Mouse (Mus musculus) left cerebral cortex, postnatal 25 days (tissue): Measurements from ENCODE around the gene Fam168a. TPM values are rescaled to one million over a fixed set of nuclear protein-coding genes. Genes with fewer than 3 reads are reported as not detected.
A peak's percentile ranks its signal among the peaks of the same experiment; 100 is the strongest.
"Not testable (repeated sequence)": the region's sequence is repeated elsewhere in the genome, so short reads cannot be mapped to it uniquely, and the experiment has no call there.

ENCODE experiments used
- DNase-seq, 2 experiments: peaks; one replicate each; pipeline ENCODE4 v3.0.0; 2022; ENCODE audit warnings: low spot score in 2 of 2, mixed read lengths in 1 of 2
- intact Hi-C: fragments of 180-260 bp; cut with DNase I; formaldehyde crosslinking; loops from one replicate; pipeline ENCODE4 v1.15.1; 2025
- total RNA-seq, 2 experiments: library from RNA; stranded (reverse); gene quantifications; 2 replicates each; pipeline ENCODE4 v1.2.3; 2021

Gene Fam168a
- total RNA-seq, 2 experiments from 2014 or later, result 229 to 230 TPM

GRCm38 (mm10) chr7:100828549-100828948 is 122.1 kb downstream of the Fam168a start:
- intact Hi-C loops, result no loop called here
- peak in 1 of 2 experiments; percentile 59 for DNase-seq

- intact Hi-C loops, result no loop called here
- DNase-seq, result no peak
Measured at GRCm38 (mm10) chr7:100833859-100834258, 127.4 kb downstream of the Fam168a start.

- intact Hi-C loops, result no loop called here
- DNase-seq, result no peak
Measured at GRCm38 (mm10) chr7:100835168-100835567, 128.7 kb downstream of the Fam168a start.

GRCm38 (mm10) chr7:100835711-100836110 is 129.3 kb downstream of the Fam168a start:
- intact Hi-C loops, result no loop called here
- DNase-seq, result no peak

GRCm38 (mm10) chr7:100836657-100837056 is 130.2 kb downstream of the Fam168a start:
- intact Hi-C loops, result no loop called here

GRCm38 (mm10) chr7:100837701-100838100 is 131.3 kb downstream of the Fam168a start:
- DNase-seq, result no peak
- intact Hi-C loops, result no loop called here

More at GRCm38 (mm10) chr7:100836657-100837056, 130.2 kb downstream of the Fam168a start:
- DNase-seq, result no peak

GRCm38 (mm10) chr7:100839632-100840402 is 133.4 kb downstream of the Fam168a start:
- intact Hi-C loops, result no loop called here
- no peak for DNase-seq

- intact Hi-C loops, result no loop called here
- no peak for DNase-seq
Measured at GRCm38 (mm10) chr7:100840906-100841305, 134.5 kb downstream of the Fam168a start.

- intact Hi-C loops, result no loop called here
- no peak for DNase-seq
Measured at GRCm38 (mm10) chr7:100841608-100842007, 135.2 kb downstream of the Fam168a start.

- no peak for DNase-seq
- intact Hi-C loops, result no loop called here
Measured at GRCm38 (mm10) chr7:100842175-100842574, 135.7 kb downstream of the Fam168a start.

GRCm38 (mm10) chr7:100843866-100844265 is 137.4 kb downstream of the Fam168a start:
- intact Hi-C loops, result no loop called here

GRCm38 (mm10) chr7:100844385-100845025 is 138.1 kb downstream of the Fam168a start:
- intact Hi-C loops, result no loop called here
- DNase-seq, result no peak

More at GRCm38 (mm10) chr7:100843866-100844265, 137.4 kb downstream of the Fam168a start:
- no peak for DNase-seq

- no peak for DNase-seq
- intact Hi-C loops, result no loop called here
Measured at GRCm38 (mm10) chr7:100845026-100845400, 138.6 kb downstream of the Fam168a start.

- peak; percentile 55 to 72 for DNase-seq
- intact Hi-C loops, result no loop called here
Measured at GRCm38 (mm10) chr7:100845412-100845811, 139.0 kb downstream of the Fam168a start.

GRCm38 (mm10) chr7:100846033-100846432 is 139.6 kb downstream of the Fam168a start:
- intact Hi-C loops, DNase-seq: not testable (repeated sequence)

- intact Hi-C loops, result no loop called here
- DNase-seq, result no peak
Measured at GRCm38 (mm10) chr7:100847131-100847530, 140.7 kb downstream of the Fam168a start.

- peak; percentile 74 to 89 for DNase-seq
- intact Hi-C loops, result loop anchor here (1.0 to 2.0 kb wide), 2 partner anchors 18 to 38 kb away; no protein-coding TSS in a partner anchor
Measured at GRCm38 (mm10) chr7:100848744-100849143, 142.3 kb downstream of the Fam168a start.

GRCm38 (mm10) chr7:100849508-100849907 is 143.1 kb downstream of the Fam168a start:
- intact Hi-C loops, result loop anchor here (1.0 to 2.0 kb wide), 2 partner anchors 17 to 37 kb away; no protein-coding TSS in a partner anchor
- DNase-seq, result no peak

- intact Hi-C loops, result no loop called here
- no peak for DNase-seq
Measured at GRCm38 (mm10) chr7:100851481-100852356, 145.3 kb downstream of the Fam168a start.

GRCm38 (mm10) chr7:100853396-100853795 is 147.0 kb downstream of the Fam168a start:
- DNase-seq, result no peak
- intact Hi-C loops, result no loop called here
